Mouse (Mus musculus) urinary bladder, postnatal 25 days (tissue): Measurements from ENCODE around the gene Sult2a7.

ENCODE experiments used
- DNase-seq: peaks from one replicate; pipeline ENCODE4 v3.0.0; 2022; ENCODE audit warnings: low spot score

Sult2a7 gene

GRCm38 (mm10) chr7:14494130-14494529 is at the start of gene Sult2a7:
Gene Sult2a7, minus strand, starts transcription at chr7:14494230.
- DNase-seq, result no peak

- DNase-seq, result no peak
Measured at GRCm38 (mm10) chr7:14525280-14525679, 31.2 kb upstream of the Sult2a7 start.

GRCm38 (mm10) chr7:14522636-14523035 is 28.6 kb upstream of the Sult2a7 start:
- DNase-seq, result no peak

- no peak for DNase-seq
Measured at GRCm38 (mm10) chr7:14518301-14518700, 24.3 kb upstream of the Sult2a7 start.

- DNase-seq, result no peak
Measured at GRCm38 (mm10) chr7:14492886-14493285, 1.1 kb downstream of the Sult2a7 start.

- DNase-seq, result no peak
Measured at GRCm38 (mm10) chr7:14446534-14446933, 47.5 kb downstream of the Sult2a7 start, which contains the start of gene Sult2a8. Gene Sult2a8, minus strand, starts transcription at chr7:14446769.

GRCm38 (mm10) chr7:14439581-14439980 is 54.4 kb downstream of the Sult2a7 start:
- DNase-seq, result no peak

- DNase-seq, result no peak
Measured at GRCm38 (mm10) chr7:14438484-14438883, 55.5 kb downstream of the Sult2a7 start.

GRCm38 (mm10) chr7:14438029-14438428 is 56.0 kb downstream of the Sult2a7 start:
- no peak for DNase-seq
